Mouse (Mus musculus): ENCODE results near the gene Rgs4. TPM values are rescaled to one million over a fixed set of nuclear protein-coding genes. Genes with fewer than 3 reads are reported as not detected.

The Rgs4 gene
- 100 to 1,000 TPM; 135 to 146 TPM for total RNA-seq (2021)

DNA sequence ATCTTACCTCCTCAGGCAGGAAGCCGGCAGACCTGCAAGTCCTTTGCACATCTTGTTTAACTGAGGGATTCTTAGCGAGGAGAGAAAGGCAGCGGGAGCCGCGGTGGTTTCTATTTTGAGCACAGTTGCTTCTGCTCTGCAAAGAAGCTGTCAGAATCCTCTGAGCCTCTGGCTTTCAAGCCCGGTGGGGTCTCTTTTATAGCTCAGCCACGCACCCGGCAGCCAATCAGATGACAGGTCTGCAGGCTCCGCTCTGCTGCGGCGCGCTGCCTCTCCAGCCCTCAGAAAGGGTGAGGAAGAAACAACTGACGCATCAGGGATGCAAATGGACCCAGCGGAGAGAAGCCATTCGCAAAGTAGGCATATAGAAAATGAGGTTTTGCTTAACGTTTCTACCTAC is at the start of gene Rgs4:
Gene Rgs4, minus strand, starts transcription at position 170 of the 400 bp plus-strand sequence.
- DNase-seq (ENCODE audit: extremely low spot score in 1 of 2, low spot score in 1 of 2) = peak; percentile 75

DNA sequence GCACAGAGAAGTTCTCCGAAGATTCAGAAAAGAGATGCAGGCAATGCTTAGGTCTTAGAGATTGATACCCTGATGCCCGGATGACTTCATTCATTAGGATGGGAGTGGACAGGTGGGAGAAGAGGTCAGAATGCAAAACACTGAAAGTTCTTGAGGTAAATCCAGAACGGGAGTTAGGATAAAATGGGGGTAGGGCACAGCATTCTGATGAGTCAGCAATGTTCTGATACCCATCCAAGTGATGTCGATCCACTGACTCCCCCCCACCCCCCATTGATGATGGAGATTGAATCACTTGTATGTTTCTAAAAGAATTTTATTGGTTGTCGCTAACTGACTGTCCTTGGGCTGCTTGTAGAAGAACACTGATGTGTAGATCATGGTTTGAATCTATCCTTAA is 45.0 kb upstream of the Rgs4 start:
- no peak for DNase-seq (ENCODE audit: extremely low spot score in 1 of 2, low spot score in 1 of 2)

DNA sequence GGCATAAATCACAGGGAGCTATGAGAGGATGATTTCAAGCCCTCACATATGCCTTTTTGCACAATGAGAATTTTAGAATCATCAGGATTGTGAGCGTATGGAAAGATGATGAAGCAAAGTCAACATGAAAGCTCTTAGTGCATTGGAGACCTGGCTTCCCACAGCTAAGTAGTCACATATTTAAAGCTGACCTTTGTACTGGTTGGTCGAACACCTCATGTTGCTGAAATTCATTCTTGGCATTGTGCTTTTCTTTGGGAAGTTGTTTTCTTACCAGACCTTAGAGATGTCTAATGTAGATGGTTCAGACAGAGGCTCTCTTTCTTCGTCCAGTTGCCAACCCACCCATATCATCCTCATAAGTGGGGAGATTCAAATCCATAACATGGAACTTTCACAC is 38.5 kb upstream of the Rgs4 start:
- DNase-seq (ENCODE audit: extremely low spot score in 1 of 2, low spot score in 1 of 2) = no peak

DNA sequence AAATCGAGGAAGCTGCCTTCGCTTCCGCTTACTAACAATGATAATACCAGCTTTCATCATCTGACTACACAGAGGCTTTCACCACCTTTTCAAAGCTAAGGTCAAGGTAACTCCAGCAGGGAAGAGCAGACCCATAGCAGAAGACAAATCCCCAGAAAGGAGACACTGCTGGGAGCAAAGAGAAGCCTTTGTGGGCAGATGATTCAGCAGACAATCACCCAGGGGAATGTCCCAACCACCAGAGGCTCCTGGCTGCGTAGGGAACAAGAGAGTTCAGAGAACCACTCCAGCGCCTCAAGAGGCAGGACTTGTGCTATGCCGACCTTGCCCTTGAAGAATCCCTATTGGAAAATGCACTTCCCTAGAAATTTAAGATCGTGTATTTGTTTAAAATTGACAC is 29.1 kb upstream of the Rgs4 start:
- no peak for DNase-seq (ENCODE audit: extremely low spot score in 1 of 2, low spot score in 1 of 2)

DNA sequence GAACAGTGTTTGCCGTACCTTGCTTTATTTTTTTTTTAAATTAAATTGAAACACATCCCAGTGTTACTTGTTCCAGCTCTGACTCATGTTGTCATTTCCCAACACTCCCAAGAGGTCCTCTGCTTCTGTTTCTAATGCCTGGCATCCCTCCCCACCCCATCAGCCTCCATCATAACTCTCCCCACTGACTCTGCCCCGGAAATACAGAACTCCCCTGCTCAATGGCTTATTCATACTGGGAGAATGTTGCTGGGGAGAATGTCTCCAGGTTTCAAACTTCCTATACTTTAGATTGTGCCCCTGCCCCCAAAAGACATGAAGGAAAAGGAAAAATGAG is 17.1 kb upstream of the Rgs4 start:
- DNase-seq (ENCODE audit: extremely low spot score in 1 of 2, low spot score in 1 of 2) = no peak

DNA sequence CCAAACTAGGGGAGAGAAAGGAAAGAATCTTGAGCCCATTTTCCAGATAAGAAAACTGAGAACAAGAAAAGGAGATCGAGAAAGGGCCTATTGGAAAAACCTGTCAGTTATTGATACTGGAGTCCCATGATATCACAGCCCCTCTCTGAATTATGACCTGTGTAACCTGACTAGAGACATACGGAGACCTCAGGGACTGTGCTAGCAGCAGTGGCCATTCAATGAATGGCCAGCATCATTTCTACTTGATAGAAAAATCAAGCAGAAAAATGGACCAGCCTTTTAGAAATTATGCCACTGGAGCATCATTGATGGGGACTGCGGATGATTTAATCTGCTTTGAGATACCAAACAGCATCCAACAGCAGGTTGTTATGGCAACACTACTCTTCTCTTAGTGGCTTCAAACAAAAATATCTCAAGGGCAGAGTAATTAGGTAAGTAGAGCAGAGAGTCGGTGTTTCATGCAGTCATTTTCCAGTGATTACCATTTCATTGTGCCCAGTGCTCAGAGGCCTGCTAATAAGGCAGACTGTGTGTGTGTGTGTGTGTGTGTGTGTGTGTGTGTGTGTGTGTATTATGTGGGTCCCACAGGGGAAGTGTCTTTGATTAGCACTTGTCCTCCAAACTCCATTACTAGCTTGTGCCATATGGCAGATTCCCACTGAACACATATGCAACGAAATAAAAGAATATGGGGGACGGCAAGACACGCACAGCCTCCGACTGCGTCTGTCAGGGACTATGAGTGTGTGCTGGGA is 16.6 kb upstream of the Rgs4 start:
- peak in 1 of 2 experiments; percentile 26 for DNase-seq (ENCODE audit: extremely low spot score in 1 of 2, low spot score in 1 of 2)

DNA sequence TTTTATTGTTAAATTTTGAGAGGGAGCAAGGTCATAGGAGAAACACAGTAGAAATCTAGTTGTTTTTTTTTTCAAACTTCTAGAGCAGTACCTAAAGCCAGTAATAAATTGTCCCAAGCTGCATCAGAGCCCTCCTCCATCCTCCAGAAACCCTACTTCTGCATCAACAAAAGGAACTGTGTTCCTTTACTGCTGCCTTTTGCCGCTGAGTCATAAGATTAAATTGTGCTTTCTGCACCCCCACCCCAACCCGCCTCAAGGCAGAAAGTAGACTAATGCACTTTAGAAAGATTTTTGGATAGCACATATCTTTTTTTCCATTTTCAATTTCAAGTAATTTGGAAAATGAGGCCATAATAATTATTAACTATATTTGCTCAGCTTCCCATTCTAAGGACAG is 15.1 kb upstream of the Rgs4 start:
- DNase-seq (ENCODE audit: extremely low spot score in 1 of 2, low spot score in 1 of 2) = no peak

DNA sequence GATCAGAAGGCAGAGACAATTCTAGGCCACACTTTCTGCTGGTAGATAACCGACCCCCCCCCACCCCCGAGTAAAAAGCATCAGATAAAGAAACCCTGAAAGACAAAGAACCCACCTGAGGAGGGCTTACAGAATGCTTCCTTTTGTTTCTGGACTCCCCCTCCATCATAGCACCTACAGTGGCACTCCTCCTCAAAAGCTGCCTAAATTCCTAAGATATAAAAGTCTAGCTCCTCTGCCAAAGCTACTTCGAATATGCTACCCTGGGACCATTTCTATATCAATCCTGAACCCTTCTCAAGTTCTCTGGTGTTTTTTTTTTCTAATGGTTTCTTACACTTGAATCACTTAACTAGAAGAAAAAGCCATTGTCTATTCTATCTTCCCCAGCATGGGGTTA is 9.1 kb upstream of the Rgs4 start:
- DNase-seq (ENCODE audit: extremely low spot score in 1 of 2, low spot score in 1 of 2) = no peak

DNA sequence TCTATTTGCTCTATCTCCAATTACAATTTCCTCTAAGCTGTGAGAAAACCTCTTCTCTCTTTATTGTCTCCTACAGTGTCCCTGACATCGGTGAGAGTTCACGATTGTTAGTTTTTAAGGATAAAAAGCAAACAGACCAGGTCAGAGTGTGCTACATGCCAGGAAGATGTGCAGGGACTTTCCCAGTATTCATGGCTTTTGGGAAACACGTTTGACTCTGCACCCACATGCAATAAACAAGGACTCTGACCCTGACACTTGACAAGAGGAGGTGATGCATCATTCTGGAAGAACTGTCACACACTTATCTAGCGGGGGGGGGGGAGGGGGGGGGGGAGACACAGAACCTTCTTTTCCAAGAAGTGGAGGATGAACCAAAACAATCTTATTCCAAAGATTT is 5.0 kb upstream of the Rgs4 start:
- no peak for DNase-seq (ENCODE audit: extremely low spot score in 1 of 2, low spot score in 1 of 2)

DNA sequence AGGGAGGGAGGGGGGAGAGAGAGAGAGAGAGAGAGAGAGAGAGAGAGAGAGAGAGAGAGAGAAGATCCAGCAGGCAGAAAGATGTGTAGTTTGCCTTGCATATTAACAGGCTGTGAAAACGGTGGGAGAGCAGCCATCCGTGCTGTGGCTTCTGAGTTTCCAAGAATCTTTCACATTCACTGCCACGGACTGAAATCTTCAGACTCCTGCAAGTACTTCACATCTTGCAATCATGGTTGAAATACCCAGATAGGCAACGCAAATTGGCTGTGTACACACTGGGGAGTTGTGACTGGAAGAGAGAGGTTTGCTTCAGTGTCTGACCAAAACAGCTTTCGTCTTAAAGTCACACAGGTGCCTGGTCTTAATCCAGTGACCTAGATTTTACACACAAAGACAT is 997 bp upstream of the Rgs4 start:
- DNase-seq (ENCODE audit: extremely low spot score in 1 of 2, low spot score in 1 of 2) = no peak

DNA sequence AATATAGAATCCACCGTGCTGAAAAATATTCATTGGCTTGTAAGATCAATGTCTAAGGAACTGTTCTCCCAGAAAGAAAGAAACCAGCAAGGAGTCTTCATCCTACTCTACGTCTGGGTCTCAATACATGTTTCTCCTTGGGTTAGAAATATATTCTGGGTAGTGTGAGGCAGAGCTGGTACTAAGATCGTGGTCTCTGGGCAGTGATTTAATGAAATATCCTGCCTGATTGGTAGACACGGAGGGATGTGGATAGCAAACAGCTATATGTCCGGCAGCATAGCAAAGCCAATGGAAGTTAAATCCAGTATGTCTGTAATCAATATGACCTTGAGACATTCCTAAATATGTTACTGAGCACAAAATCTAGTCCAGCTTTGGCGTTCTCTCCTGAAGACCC is 460 bp upstream of the Rgs4 start:
- no peak for DNase-seq (ENCODE audit: extremely low spot score in 1 of 2, low spot score in 1 of 2)

DNA sequence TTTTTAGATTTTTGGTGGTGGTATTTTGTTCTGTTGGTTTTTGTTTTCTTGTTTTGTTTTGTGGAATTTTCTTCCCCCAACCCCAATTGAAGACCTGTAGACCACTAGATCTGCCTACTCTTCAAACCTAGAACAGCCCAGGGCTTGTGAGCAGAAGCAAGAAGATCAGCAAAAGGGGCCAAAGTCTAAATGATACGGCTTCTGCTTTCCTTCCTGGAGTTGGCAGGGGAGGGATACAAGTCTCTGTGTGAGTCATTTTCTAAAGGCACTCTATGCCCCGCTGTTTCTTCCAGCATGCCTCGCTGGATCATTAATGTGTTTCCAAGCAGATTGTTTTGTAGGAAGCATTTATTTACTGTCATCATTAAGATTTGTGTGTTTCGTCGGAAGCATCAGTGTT is 6.3 kb downstream of the Rgs4 start:
- no peak for DNase-seq (ENCODE audit: extremely low spot score in 1 of 2, low spot score in 1 of 2)

DNA sequence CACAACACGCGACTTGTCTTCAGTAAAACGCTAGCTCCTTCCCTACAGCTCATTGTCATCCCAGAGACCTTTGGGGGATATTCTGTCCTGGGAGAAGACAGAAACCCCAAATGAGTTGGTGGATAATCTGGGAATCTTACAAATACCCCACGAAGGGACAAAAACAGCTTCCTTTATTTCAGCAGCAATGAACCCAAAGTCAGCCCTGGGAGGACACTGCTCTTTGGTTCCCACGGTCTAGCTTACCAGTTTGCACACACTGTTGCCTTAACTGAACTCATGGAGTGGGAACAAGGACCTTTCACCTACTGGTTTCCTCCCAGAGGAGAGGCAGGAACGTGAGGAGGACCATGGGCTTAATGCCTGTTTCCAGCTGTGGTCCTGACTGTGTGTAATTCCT is 10.2 kb downstream of the Rgs4 start:
- no peak for DNase-seq (ENCODE audit: extremely low spot score in 1 of 2, low spot score in 1 of 2)

DNA sequence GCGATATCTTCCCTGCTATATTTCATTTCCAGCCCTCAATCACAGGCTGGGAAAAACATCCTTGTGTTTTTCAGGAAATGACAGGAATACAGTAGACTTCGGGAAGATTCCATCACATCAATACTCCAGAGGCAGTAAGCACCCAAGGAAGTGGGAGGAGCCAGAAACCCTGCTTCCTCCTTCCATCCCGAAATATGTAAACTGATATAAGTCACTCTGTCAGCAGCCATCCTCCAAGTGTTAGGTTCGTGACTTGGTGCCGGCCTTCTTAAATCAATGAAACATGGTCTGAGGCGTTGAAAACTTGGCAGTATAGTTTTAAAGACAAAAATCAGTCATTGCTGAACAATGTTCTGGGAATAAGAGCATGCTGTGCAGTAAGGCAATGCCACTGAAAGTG is 11.3 kb downstream of the Rgs4 start:
- DNase-seq (ENCODE audit: extremely low spot score in 1 of 2, low spot score in 1 of 2) = no peak

DNA sequence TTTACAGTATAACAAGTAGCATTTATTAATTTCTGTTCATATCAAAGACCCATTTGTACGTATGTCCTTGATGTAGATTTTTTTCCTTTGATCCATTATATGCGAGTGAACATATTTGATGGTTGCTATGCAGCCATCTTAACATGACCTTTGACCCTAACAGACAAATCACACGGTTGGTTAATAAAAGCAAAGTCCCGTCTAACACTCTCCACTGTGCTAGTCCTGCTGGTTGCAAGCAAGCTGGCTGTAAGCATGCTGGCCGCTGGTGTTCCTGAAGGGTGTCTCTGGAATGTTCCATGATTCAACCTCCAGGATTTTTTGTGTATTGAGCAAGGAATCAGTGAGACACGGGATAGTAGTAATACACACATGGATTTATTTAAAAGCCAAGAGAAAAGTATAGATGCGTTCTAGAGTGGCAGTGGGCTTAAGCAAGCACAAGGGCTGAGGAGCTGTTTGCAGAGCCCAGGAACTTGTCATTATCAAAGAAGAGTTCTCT is 16.8 kb downstream of the Rgs4 start:
- DNase-seq (ENCODE audit: extremely low spot score in 1 of 2, low spot score in 1 of 2) = no peak

DNA sequence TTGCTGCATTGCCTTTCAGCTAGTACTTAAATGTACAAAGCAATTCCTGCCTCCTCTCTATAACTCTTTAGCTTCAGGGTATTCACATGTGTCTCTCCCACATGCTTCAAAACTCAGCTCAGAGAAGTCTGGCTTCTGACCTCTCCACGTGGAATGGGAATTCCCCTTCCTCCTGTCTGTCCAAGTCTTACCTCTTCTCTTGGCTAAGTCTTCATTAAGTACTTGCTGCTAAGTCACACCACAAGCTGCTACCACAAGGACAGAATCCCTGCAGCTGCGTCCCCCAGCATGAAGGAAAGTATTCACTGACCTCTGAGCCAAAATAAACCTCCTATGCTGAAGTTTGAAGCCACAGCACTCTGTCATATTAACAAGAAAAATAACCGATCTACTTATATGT is 21.1 kb downstream of the Rgs4 start:
- DNase-seq (ENCODE audit: extremely low spot score in 1 of 2, low spot score in 1 of 2) = no peak

DNA sequence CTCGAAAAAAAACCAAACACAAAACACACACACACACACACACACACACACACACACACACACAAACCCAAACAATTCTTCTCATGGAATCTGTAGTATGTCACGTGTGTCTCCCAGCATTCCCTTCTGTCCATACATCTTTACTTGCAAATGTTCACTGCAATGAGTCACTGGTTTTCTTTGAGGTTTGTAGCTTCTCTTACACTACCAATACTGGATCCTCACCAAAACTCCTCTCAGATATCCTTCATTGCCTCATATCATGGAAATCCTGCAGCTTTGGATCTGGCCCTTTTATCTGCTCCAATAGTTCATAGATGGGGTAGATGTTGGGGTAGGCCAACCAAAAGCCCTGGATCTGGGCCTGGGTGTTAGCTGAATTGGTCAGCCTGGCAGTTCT is 25.6 kb downstream of the Rgs4 start:
- DNase-seq (ENCODE audit: extremely low spot score in 1 of 2, low spot score in 1 of 2) = no peak

DNA sequence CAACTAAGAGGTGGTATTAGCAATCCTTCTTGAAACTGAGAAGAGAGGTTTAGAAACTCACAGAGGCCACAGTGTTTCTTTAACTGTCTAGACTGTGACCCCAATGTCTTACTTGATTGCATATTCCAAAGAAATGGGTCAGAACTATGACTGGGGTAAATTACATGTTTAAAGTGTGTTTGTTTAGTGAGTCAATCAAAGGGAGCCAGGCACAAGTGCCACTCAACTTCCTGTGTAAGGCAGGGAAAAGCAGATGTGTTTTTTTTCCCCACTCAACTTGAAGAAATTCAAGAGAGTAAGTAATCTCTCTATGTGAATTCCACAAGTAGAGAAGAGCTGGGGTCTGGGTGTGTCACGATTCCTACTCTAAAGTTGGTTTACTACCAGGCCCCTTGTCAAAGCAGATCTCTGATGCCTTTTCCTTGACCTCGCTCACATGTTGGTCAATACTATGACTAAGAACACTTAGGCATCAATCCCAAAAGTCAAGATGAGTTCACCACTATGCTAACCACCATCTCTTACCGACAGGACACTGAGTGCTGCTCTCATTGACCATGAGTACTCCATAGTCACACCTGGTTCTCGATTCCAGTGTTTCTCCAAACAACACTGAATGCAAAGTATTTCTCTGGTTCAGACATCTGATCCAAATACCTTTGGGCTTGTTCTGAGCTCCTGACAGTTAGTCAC is 42.9 kb downstream of the Rgs4 start:
- no peak for DNase-seq (ENCODE audit: extremely low spot score in 1 of 2, low spot score in 1 of 2)

DNA sequence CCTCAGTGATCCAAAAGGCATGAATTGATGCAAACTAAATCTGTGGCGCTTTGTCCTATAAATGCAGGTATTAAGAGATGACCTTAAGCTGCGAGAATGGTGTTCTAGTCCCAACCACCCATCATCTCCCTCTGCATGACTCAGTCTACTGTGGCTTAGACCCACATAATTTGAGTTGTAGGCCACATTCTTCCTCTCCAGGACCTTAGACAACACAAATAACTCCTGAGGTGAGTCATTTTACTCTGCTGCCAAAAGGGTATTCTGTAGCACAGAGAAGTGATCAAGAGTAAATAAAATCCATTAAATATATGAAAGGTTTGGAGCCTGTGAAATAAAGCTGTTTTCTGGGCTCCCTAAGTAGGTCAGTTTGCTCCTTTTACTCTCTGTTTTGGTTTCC is 48.3 kb downstream of the Rgs4 start:
- no peak for DNase-seq (ENCODE audit: extremely low spot score in 1 of 2, low spot score in 1 of 2)

DNA sequence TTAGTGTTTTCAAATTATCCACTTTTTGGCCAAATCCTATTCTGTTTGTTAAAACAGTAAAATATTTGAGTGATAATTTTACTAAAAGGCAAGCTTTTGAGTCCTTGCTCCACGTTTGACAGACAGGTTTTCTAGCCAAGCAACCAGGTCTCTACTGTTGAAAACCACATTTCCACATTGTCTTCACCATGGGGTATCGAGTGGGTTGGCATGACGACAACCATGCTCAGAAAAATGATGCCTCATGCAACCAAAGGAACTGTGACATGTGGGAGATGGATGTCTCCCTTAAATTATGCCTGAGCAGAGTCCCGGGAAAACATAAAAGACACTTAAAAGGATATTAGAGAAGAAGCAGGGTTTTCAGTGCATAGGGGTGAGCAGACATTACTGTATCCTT is 50.2 kb downstream of the Rgs4 start:
- no peak for DNase-seq (ENCODE audit: extremely low spot score in 1 of 2, low spot score in 1 of 2)

DNA sequence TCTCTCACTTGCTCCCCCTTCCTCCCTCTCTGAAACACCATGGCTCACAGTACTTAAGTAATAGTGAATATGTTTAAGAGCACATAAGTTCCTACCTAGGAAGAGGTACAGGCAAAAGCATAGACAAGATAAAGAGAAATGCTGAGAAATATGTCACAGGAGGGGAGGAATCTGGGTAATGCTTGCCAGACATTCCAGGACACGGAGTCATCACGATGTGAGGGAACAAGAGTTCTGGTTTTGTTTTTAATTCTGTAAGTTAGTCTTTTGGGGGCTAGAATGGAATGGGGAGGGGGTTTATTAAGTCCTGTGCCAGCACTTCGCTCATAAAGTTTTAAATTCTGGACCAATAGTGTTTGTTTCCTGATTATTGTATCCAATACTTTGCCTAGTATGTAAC is 52.1 kb downstream of the Rgs4 start:
- DNase-seq (ENCODE audit: extremely low spot score in 1 of 2, low spot score in 1 of 2) = no peak

DNA sequence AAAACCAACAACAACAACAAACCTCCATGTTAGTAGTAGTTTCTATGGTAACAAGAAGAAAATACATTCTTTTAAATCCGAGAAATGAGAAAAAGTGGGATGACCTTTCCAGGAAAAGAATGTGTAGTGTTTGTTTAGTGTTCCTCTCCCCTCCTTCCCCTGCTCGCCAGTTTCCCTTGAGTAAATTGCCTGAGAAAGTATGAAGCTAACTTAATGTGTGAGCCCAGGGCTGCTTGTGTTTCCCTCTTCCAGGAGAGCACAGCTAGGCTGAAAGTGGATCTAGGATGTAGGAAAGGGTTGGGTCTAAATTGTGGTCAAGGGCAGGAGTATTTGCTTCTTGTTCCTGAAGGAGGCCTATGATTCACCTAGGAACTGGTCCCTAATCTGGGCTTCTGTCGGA is 53.9 kb downstream of the Rgs4 start:
- DNase-seq (ENCODE audit: extremely low spot score in 1 of 2, low spot score in 1 of 2) = no peak
